Mouse (Mus musculus): ENCODE measurements around the gene Rflnb.

The Rflnb gene

DNA sequence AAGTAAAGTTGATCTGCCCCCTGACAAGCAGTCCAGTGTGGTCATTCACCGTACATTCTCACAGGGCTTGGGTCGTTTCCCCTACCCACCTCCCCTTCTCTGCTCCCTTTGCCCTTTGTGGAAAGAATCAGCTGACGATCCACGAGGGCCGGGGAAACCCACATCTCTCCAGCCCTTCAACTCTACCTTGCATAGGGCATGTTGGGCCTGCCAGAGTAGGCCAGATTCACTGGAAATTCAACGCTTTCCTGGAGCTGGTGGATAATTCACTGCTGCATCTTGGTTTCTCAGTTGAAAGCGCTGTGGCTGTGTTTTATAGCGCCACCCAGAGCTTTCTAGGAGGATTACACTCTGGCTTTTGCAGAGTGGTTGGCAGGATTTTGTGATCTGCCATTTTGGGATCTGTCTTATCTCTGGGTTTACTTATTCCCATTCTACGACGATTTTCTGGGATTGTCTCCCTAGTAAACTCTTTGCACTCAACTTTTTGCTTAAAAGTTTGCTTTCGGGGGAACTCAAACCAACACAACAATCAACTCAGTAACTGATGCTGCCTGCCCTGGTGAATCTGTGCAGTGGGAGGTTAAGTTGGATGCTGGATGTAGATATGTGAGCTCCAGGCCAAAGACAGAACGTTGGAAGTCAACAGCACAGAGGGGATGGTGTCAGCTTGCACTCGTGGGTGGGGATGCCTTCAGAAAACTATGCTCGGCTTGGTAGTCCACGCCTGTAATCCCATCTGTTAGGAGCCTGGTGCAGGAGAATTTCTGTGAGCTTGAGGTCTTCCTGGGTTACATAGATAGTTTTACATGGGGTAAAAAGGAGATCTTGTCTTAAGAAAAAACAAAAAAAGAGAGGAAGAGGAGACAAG, 36.4 kb downstream of the Rflnb start:
- DNase-seq, result no peak

DNA sequence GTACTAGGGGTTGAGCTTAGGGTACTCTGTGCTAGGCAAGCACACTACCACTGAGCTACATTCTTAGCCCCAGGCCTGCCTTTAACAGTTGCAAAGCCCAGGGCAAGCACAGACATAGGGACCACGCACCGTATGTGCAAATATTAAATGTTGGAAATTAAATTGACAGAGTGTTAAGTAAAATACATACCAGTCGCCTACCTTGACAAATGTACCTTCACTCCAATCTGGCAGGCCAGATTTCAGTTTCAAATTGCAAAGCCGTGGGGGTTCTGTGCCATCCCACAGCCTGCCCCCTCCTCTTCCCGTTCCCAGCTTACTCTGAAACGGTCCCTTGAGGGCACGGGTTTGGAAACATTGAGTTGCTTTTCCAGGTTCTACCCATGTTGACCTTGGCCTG, 41.6 kb downstream of the Rflnb start:
- no peak for DNase-seq

GRCm38 (mm10) chr11:75984581-75984980, 43.0 kb downstream of the Rflnb start:
- no peak for DNase-seq

DNA sequence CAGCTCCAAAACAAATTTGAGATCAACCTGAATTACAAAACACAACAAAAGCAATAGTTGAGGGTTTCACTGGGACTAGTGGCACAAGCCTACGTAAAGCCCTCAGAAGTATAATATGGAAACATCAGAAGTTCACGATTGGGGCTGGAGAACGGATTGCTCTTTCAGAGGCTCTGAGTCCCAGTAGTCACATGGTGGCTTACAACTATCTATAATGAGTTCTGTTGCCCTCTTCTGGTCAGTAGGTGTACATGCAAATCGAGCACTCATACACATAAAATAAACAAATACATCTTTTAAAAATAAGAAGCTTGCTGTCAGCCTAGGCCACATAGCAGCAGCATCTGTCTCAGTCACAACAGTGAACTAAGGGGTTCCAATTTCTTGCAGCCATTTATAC, 44.4 kb downstream of the Rflnb start:
- DNase-seq, result peak; percentile 32

GRCm38 (mm10) chr11:75980413-75980812, 47.2 kb downstream of the Rflnb start:
- no peak for DNase-seq

DNA sequence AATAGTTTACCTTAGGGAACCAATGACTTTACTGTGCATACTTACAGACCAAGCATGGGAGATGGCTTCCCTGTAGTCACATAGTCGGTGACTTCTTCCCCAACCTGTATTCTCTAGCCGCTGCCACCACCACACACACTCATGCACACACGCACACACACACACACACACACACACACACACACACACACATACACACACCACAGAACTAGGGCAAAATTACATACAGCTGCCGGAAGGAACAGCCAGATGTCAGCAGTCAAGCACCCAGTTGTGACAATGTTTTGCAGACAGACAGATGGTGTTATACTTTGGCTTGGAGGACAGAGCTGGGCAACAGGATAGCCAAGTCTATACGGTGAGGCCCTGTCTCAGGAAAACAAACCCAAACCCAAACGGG, 49.5 kb downstream of the Rflnb start:
- no peak for DNase-seq

GRCm38 (mm10) chr11:75976748-75977147, 50.8 kb downstream of the Rflnb start:
- no peak for DNase-seq

DNA sequence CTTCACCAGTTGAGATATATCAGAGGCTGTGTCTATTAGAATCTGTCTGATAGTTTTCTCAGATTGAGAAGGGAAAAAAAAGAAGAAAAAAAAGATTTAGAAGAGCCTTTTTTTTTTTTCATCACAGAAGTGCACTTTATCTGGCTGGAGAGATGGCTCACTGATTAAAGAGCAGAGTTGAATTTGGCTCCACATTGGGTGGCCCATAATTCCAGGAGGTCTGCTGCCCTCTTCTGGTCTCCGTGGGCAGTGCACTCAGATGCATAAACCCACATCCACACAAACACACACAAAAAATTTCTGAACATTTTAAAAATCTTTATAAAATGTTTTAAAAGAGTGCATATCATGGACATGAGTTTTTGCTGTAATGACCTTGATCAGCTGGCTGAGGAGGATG, 53.6 kb downstream of the Rflnb start:
- no peak for DNase-seq

- no peak for DNase-seq
These were observed 54.5 kb downstream of the Rflnb start for GRCm38 (mm10) chr11:75972916-75973567.

GRCm38 (mm10) chr11:75972188-75972587, 55.4 kb downstream of the Rflnb start:
- DNase-seq, result no peak

- no peak for DNase-seq
These were observed 57.0 kb downstream of the Rflnb start for GRCm38 (mm10) chr11:75970629-75971028.

All from retina, postnatal 1 day (tissue).